Comparison of ENCODE assay signal across 10 mouse cellular contexts in genomic region chr7:125478391-125478984, GRCm38 (mm10). TPM values are rescaled to one million over a fixed set of nuclear protein-coding genes. Genes with fewer than 3 reads are reported as not detected.
DNase-seq lines count a peak whose midpoint lies in the region; ATAC-seq lines count a peak whose summit lies in the region.
"Had no signal": no experiment of that assay in that cellular context is flagged by ENCODE, and none has a peak within 500 bp of the region (broad histone marks: within the 10 kb centered on the region; RNA-seq: fewer than 3 reads in every experiment).

No protein-coding gene starts in this region.

- peak; percentile 38 to 66 for DNase-seq in heart, adult 18-20 months
- DNase-seq in heart, postnatal 25 days (ENCODE audit: low spot score), result no peak
- peak; percentile 51 to 70 for DNase-seq in adrenal gland, postnatal 36 days
- DNase-seq in kidney, postnatal 25 days, result peak; percentile 27 to 51
- peak; percentile 82 for DNase-seq in lung, postnatal 10 days
- no peak for DNase-seq in right cerebral cortex, postnatal 4 days
- DNase-seq in thymus, postnatal 10 days (ENCODE audit: low spot score in 2 of 2), result no peak
- DNase-seq: cerebellum, adult 18-20 months had no signal

- intact Hi-C loops in heart, postnatal 25 days (cut with DNase I), result no loop called here

- no peak for ATAC-seq in megakaryocyte-erythroid progenitor cell, adult 5-6 weeks (replicated peaks; ENCODE audit: low FRiP score, low TSS enrichment, poor library complexity, severe bottlenecking)
- ATAC-seq: CD4-positive, CD25-positive, alpha-beta regulatory T cell, adult 4 months had no signal

RNA-seq across cellular contexts. Expression of gene Nsmce1, which starts 12.9 kb away (rescaled TPM):
- total RNA-seq in heart, adult 18-20 months (2021), result 10 to 100 TPM; 32.3 to 35.1 TPM
- 10 to 100 TPM; 26.7 to 30.5 TPM for total RNA-seq in heart, postnatal 25 days (2021)
- total RNA-seq in adrenal gland, postnatal 36 days (2021), result 10 to 100 TPM; 35.6 to 59.0 TPM
- 49.9 and 55.4 TPM in 2 replicates for total RNA-seq in megakaryocyte-erythroid progenitor cell, adult 5-6 weeks (2014; fragmentation: Nextera tagmentation)
- total RNA-seq in megakaryocyte-erythroid progenitor cell, adult 5-6 weeks (2017), result 58.3 and 68.4 TPM in 2 replicates

RNA-seq across cellular contexts. Expression of gene Kdm8, which starts 34.0 kb away (rescaled TPM):
- 1 to 10 TPM; 3.6 to 5.2 TPM for total RNA-seq in heart, adult 18-20 months (2021)
- 1 to 10 TPM; 2.9 to 3.2 TPM for total RNA-seq in heart, postnatal 25 days (2021)
- 1 to 10 TPM; 3.1 to 6.1 TPM for total RNA-seq in adrenal gland, postnatal 36 days (2021)
- total RNA-seq in megakaryocyte-erythroid progenitor cell, adult 5-6 weeks (2014; fragmentation: Nextera tagmentation), result 5.0 and 5.4 TPM in 2 replicates
- 5.3 and 6.3 TPM in 2 replicates for total RNA-seq in megakaryocyte-erythroid progenitor cell, adult 5-6 weeks (2017)

Comparison
In these comparisons a context has a peak if more than half of its experiments do, and no peak if none do; other contexts are left out.
1. DNase-seq: peak in heart, adult 18-20 months (2 of 2), adrenal gland, postnatal 36 days (2 of 2), kidney, postnatal 25 days (2 of 2) and lung, postnatal 10 days (single experiment); none in heart, postnatal 25 days (single experiment), right cerebral cortex, postnatal 4 days (single experiment) and thymus, postnatal 10 days (0 of 2).